Mouse (Mus musculus): ENCODE data around the gene Sec22b. TPM values are rescaled to one million over a fixed set of nuclear protein-coding genes. Genes with fewer than 3 reads are reported as not detected.

The Sec22b gene
- polyA plus RNA-seq (2014; fragmentation: Nextera tagmentation; extraction: Ambion mirVana): 132 and 143 TPM in 2 replicates

DNA sequence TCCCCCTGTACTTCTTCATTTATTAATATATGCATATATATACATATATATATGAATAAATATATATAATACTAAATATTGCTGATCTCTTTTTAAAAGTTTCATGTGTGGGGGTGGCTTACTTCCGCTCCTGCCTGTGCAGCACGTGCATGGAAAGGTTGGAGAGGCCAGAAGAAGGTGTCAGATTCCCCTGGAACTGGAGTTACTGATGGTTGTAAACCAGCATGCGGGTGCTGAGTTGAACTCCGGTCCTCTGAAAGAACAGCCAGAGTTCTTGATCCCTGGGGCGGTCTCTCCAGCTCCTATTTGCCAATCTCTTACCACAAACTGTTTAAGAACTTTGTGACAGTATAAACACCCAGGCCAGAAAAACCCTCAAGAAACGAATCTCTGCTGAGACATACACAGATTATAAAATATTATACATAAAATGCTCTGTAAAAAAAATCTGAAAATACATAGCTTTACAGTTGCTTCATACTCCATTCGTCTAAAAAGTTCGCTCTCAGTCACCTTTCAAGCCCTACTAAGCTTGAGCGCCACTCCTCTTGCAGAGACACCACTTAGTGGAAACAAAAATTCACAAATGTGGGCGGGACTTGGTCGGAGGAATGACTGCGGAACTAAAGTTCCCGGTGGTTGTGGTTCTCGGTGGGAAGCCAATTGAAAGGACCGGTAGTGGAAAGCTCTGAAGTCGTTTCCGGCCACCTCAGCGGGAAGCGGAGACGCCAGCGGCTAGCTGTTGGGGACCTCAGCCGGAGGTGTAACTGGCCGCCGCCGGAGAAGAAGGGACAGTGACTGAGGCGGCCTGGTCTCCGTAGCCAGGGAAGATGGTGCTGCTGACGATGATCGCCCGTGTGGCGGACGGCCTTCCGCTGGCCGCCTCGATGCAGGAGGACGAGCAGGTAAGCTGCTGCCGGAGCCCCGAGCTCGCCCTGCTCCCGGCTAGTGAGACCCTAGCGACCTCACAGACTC, at the start of gene Sec22b:
Gene Sec22b (plus strand): TSS at position 675 of the 975 bp plus-strand sequence.
- DNase-seq (ENCODE audit: low spot score) (peak; percentile 94), ATAC-seq (replicated peaks; ENCODE audit: low FRiP score, low TSS enrichment, low read depth) (peak; percentile 86)
- no peaks in the 10 kb centered on the region for H3K36me3 ChIP-seq (ENCODE audit: control insufficient read depth, insufficient read depth, low read length)
- H3K9me3 ChIP-seq (ENCODE audit: control insufficient read depth, low read length): no peaks in the 10 kb centered on the region
- no peaks in the 10 kb centered on the region for H3K27me3 ChIP-seq (replicated peaks; ENCODE audit: control insufficient read depth, insufficient read depth, low read length)
- H3K4me2 ChIP-seq (ENCODE audit: low read length): peak within 1 kb of the TSS; percentile 71
- H3K27ac ChIP-seq (ENCODE audit: low read depth): 0 out of 2 replicates have a peak within 1 kb of the TSS, but pooled peaks have one; percentile 5
- H3K4me1 ChIP-seq (replicated peaks; ENCODE audit: control insufficient read depth, insufficient read depth, low read length): peaks cover 16% of the 10 kb centered on the region
- H3K9ac ChIP-seq (ENCODE audit: low read length): peak within 1 kb of the TSS; percentile 77
- WGBS: 2% methylated on average over 41 of the region's 41 CpGs
- H3K4me3 ChIP-seq (ENCODE audit: low read depth, low read length): peak within 1 kb of the TSS; percentile 97

DNA sequence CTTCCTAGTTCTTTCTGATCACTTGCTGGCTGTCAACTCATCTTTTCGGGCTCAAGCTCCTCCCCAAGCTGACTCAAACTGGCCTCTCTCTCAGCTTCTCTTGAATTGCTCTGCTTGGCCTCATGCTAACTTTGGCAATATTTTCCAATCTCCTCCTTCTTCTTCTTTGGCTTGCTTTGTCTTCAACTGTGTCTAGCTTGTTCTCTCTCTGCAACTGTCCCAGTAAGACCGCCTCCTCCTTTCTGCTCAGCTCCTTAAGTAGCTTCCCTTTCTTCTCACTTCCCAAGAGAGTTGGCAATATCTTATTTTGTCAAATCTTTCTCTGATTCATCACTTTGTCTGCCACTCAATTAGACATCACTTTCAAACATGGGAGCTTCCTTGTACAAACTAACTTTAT, 49.2 kb upstream of the Sec22b start:
- H3K4me1 ChIP-seq (replicated peaks; ENCODE audit: control insufficient read depth, insufficient read depth, low read length): no peaks in the 10 kb centered on the region
- DNase-seq (ENCODE audit: low spot score): no peak
- no peaks in the 10 kb centered on the region for H3K36me3 ChIP-seq (ENCODE audit: control insufficient read depth, insufficient read depth, low read length)
- no peak overlapping the region for H3K9ac ChIP-seq (ENCODE audit: low read length)
- no peak for ATAC-seq (replicated peaks; ENCODE audit: low FRiP score, low TSS enrichment, low read depth)
- H3K4me3 ChIP-seq (ENCODE audit: low read depth, low read length): no peak overlapping the region
- H3K9me3 ChIP-seq (ENCODE audit: control insufficient read depth, low read length): no peaks in the 10 kb centered on the region
- H3K27me3 ChIP-seq (replicated peaks; ENCODE audit: control insufficient read depth, insufficient read depth, low read length): no peaks in the 10 kb centered on the region
- no peak overlapping the region for H3K4me2 ChIP-seq (ENCODE audit: low read length)
- no peak overlapping the region for H3K27ac ChIP-seq (ENCODE audit: low read depth)
- 89% methylated on average over 2 of the region's 2 CpGs for WGBS

DNA sequence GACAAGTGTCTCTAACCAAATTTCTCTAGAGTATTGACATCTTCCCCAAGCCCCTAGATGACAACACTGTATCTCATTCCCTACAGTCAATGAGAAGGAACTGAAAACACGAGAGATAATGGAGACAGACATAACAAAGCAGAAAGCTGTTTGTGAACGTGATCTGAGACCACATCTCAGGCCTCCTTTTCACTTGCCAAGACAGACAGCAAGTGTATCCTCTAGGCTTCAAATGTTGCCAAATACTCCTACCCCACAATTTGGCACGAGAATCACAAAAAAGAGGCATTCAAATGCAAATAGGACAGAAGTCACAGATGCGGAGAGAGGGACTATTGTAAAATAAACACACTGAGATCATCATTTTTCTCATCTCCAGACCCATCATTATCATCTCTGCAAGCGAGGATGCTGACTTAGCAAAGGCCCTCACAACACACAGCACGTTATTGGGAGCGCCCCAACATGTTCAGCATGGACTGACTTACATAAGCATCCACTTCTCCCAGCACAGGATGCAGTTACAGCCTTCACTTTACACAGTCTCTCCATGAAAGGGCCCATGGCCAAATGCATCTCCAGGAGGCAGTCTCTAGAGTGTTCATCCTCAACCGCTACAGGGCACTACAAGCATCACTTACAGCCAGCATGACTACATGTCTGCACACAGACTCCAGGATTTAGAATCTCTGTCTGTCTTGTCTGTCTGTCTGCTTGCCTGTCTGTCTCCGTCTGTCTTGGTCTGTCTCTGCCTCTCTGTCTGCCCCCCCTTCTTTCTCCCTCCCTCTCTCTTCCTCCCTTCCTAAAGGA, 46.2 kb upstream of the Sec22b start:
- 78% methylated on average over 9 of the region's 9 CpGs for WGBS

DNA sequence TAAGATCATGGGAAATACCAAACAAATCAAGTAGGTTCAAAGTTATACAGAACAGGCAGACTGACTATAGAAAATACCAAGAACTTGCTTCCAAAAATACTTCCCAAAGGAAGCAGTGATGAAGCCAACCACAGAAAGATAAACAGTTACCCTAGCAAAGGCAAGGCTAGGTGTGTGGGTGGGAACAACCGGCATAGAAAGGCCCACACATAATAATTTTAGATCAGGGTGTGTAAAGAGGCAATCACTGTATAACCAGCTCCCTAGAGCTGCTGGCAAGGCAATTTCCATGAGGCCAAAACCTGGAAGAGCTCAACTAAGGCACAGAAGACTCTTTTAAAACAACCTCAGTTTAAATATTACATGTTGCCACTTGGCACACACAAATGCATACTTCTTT, 41.6 kb upstream of the Sec22b start:
- ATAC-seq (replicated peaks; ENCODE audit: low FRiP score, low TSS enrichment, low read depth): no peak
- no peaks in the 10 kb centered on the region for H3K36me3 ChIP-seq (ENCODE audit: control insufficient read depth, insufficient read depth, low read length)

More for the DNA sequence above, 46.2 kb upstream of the Sec22b start:
- Histone ChIP-seq H3K4me2 (ENCODE audit: low read length) (no peak overlapping the region), H3K4me3 (ENCODE audit: low read depth, low read length) (no peak overlapping the region), H3K36me3 (ENCODE audit: control insufficient read depth, insufficient read depth, low read length) (no peaks in the 10 kb centered on the region), H3K27ac (ENCODE audit: low read depth) (no peak overlapping the region), H3K9ac (ENCODE audit: low read length) (no peak overlapping the region), H3K27me3 (replicated peaks; ENCODE audit: control insufficient read depth, insufficient read depth, low read length) (no peaks in the 10 kb centered on the region), H3K9me3 (ENCODE audit: control insufficient read depth, low read length) (no peaks in the 10 kb centered on the region), H3K4me1 (replicated peaks; ENCODE audit: control insufficient read depth, insufficient read depth, low read length) (no peaks in the 10 kb centered on the region)
- DNase-seq (ENCODE audit: low spot score) (no peak), ATAC-seq (replicated peaks; ENCODE audit: low FRiP score, low TSS enrichment, low read depth) (no peak)

DNA sequence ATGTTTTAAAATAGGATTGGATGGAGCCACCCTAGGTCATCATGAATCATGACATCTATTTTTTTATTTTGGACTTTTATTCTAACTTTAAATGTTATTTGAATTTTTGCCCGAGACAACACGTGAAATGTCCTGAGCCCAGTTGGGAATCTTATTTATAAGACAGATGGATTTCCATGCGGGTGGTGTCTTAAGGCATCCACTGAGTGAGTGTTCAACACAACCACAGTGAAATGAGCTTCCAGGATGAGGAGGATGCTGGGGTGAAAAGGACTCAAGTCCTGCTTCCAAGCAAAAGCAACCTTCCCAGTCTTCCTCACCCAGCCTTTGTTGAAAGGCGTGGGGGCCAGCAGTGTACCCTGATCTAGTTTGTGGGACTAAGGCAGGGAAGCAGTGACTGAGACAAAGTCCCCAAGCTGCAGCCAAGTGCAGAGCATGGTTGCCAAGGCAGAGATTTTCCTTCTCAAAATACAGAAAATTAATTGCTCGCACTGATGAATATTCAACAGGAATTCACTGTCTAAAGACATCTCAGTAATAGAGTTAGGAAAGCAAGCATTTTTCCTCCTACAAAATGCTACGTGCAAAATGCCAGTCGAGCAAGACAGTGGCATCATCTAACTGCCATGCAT, 40.1 kb upstream of the Sec22b start:
- Histone ChIP-seq H3K4me1 (replicated peaks; ENCODE audit: control insufficient read depth, insufficient read depth, low read length) (no peaks in the 10 kb centered on the region), H3K27me3 (replicated peaks; ENCODE audit: control insufficient read depth, insufficient read depth, low read length) (no peaks in the 10 kb centered on the region; the same call in 1 of the 2 replicates), H3K4me3 (ENCODE audit: low read depth, low read length) (no peak overlapping the region), H3K36me3 (ENCODE audit: control insufficient read depth, insufficient read depth, low read length) (no peaks in the 10 kb centered on the region), H3K4me2 (ENCODE audit: low read length) (no peak overlapping the region), H3K9ac (ENCODE audit: low read length) (no peak overlapping the region), H3K27ac (ENCODE audit: low read depth) (no peak overlapping the region), H3K9me3 (ENCODE audit: control insufficient read depth, low read length) (no peaks in the 10 kb centered on the region)
- 89% methylated on average over 7 of the region's 7 CpGs for WGBS
- no peak for DNase-seq (ENCODE audit: low spot score)
- ATAC-seq (replicated peaks; ENCODE audit: low FRiP score, low TSS enrichment, low read depth): no peak

More for the DNA sequence above, 41.6 kb upstream of the Sec22b start:
- H3K9me3 ChIP-seq (ENCODE audit: control insufficient read depth, low read length): no peaks in the 10 kb centered on the region
- no peak overlapping the region for H3K4me3 ChIP-seq (ENCODE audit: low read depth, low read length)
- no peak overlapping the region for H3K4me2 ChIP-seq (ENCODE audit: low read length)
- no peak for DNase-seq (ENCODE audit: low spot score)
- no peak overlapping the region for H3K27ac ChIP-seq (ENCODE audit: low read depth)
- no peaks in the 10 kb centered on the region for H3K27me3 ChIP-seq (replicated peaks; ENCODE audit: control insufficient read depth, insufficient read depth, low read length)
- WGBS: 59% methylated on average over 1 of the region's 1 CpGs
- H3K4me1 ChIP-seq (replicated peaks; ENCODE audit: control insufficient read depth, insufficient read depth, low read length): no peaks in the 10 kb centered on the region
- no peak overlapping the region for H3K9ac ChIP-seq (ENCODE audit: low read length)

DNA sequence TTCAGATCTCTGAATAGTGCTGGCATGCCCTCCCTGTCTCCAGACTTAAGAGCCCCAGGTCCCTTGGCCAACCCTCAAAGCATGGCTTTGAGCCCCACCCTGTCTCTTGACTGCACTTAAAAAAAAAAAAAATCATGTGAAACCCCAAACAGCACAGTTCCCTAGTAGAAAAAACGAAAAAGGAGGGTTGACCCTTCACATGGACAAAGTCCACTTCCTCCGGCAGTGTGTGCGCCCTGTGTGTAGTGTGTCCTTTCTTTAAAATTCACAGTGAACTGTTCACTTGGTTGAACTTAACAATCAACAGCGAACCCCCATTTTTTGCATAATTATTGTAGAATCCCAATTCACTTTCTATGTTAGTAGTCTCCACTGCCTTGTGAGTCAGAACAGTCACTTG, 34.3 kb upstream of the Sec22b start:
- peaks cover 24% of the 10 kb centered on the region for H3K27me3 ChIP-seq (replicated peaks; ENCODE audit: control insufficient read depth, insufficient read depth, low read length)
- H3K9ac ChIP-seq (ENCODE audit: low read length): no peak overlapping the region
- H3K36me3 ChIP-seq (ENCODE audit: control insufficient read depth, insufficient read depth, low read length): no peaks in the 10 kb centered on the region
- H3K4me2 ChIP-seq (ENCODE audit: low read length): no peak overlapping the region
- no peak overlapping the region for H3K27ac ChIP-seq (ENCODE audit: low read depth)
- H3K4me1 ChIP-seq (replicated peaks; ENCODE audit: control insufficient read depth, insufficient read depth, low read length): peaks cover 3% of the 10 kb centered on the region; the same call in 1 of the 2 replicates
- 64% methylated on average over 4 of the region's 4 CpGs for WGBS
- H3K4me3 ChIP-seq (ENCODE audit: low read depth, low read length): no peak overlapping the region
- DNase-seq (ENCODE audit: low spot score) (no peak), ATAC-seq (replicated peaks; ENCODE audit: low FRiP score, low TSS enrichment, low read depth) (no peak)
- no peaks in the 10 kb centered on the region for H3K9me3 ChIP-seq (ENCODE audit: control insufficient read depth, low read length)

DNA sequence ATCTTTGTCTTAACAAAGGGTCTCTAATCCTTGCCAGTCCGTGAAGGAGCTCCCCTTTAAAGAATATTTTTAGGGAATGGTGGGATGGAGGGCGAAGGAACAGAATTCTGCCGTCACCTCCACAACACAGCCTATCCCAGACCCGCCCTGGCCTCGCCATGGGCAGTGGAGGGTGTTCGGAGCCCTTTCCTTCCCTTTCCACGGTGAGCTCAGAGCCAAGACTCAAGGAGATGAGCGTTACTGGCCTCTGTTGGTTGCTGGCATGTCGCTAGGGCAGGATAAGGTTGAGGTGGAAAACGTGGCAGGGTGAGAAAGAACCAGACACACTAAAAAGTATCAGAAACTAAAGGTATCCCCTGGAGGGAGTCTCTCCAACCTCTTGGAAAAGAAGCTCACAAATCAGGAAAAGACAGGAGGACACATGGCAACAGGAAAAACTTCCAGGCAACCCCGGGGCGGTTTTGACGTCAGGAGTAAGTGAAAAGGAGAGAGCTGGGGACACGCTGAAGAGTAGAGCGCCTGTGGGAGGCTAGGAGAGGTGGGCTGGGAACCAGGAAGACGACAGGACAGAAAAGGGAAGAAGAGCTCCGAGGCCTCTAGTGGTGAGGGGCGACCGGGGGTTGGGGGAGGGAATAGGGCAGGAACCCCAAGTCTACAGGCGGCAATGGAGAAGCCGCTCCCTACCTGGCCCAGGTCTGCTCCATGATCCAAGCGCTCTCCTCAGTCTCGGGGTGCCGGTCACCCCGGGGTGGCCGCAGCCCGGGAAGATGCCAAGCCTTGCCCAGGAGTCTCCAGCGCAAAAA, 33.6 kb upstream of the Sec22b start:
- Histone ChIP-seq H3K9ac (ENCODE audit: low read length) (peak overlapping the region; percentile 43), H3K4me2 (ENCODE audit: low read length) (peak overlapping the region; percentile 97), H3K27ac (ENCODE audit: low read depth) (no peak overlapping the region), H3K27me3 (replicated peaks; ENCODE audit: control insufficient read depth, insufficient read depth, low read length) (peaks cover 24% of the 10 kb centered on the region), H3K9me3 (ENCODE audit: control insufficient read depth, low read length) (no peaks in the 10 kb centered on the region), H3K4me1 (replicated peaks; ENCODE audit: control insufficient read depth, insufficient read depth, low read length) (peaks cover 3% of the 10 kb centered on the region; the same call in 1 of the 2 replicates), H3K36me3 (ENCODE audit: control insufficient read depth, insufficient read depth, low read length) (no peaks in the 10 kb centered on the region), H3K4me3 (ENCODE audit: low read depth, low read length) (peak overlapping the region; percentile 40)
- DNase-seq (ENCODE audit: low spot score) (no peak), ATAC-seq (replicated peaks; ENCODE audit: low FRiP score, low TSS enrichment, low read depth) (peak; percentile 38; the same call in 1 of the 2 replicates)
- 3% methylated on average over 27 of the region's 28 CpGs for WGBS
